Mouse (Mus musculus) G1E (cell line): ENCODE results near the gene Lnx1. TPM values are rescaled to one million over a fixed set of nuclear protein-coding genes. Genes with fewer than 3 reads are reported as not detected.

Experiments
- ATAC-seq: 2 replicates; pipeline ENCODE4 v1.8.0; 2016; ENCODE audit warnings: mild to moderate bottlenecking; ENCODE audit not compliant: insufficient number of reproducible peaks, poor library complexity, low FRiP score, severe bottlenecking; ENCODE audit errors: extremely low read depth
- DNase-seq: peaks from one replicate; pipeline ENCODE4 v3.0.0; 2012; ENCODE audit warnings: low spot score
- H3K27me3 ChIP-seq: 2 replicates; pipeline ENCODE4 v1.6.1; 2012; ENCODE audit warnings: mild to moderate bottlenecking, low read length, inconsistent platforms; ENCODE audit not compliant: insufficient read depth
- H3K36me3 ChIP-seq: replicated peaks from 2 replicates; pipeline ENCODE3; 2012; ENCODE audit warnings: mild to moderate bottlenecking, inconsistent platforms
- H3K4me1 ChIP-seq: 2 replicates; pipeline ENCODE4 v1.6.1; 2012; ENCODE audit warnings: low read depth, low read length, inconsistent platforms, mixed read lengths; ENCODE audit not compliant: insufficient read depth
- H3K4me3 ChIP-seq: 2 replicates; pipeline ENCODE4 v1.5.1; 2012; ENCODE audit warnings: low read depth, mild to moderate bottlenecking, inconsistent platforms, low read length, moderate library complexity, mixed read lengths
- H3K9me3 ChIP-seq: replicated peaks from 2 replicates; pipeline ENCODE4 v1.6.1; 2012; ENCODE audit warnings: inconsistent platforms
- CTCF ChIP-seq: IDR thresholded peaks from 2 replicates; pipeline ENCODE4 v1.5.1; 2012; ENCODE audit warnings: low read depth, low read length, inconsistent platforms, mixed read lengths
- GATA1 ChIP-seq: IDR thresholded peaks from 2 replicates; pipeline ENCODE4 v1.6.1; 2012; ENCODE audit warnings: borderline replicate concordance, low read length, inconsistent platforms, mixed read lengths
- GATA2 ChIP-seq: IDR thresholded peaks from 2 replicates; pipeline ENCODE4 v1.6.1; 2012; ENCODE audit warnings: low read depth, low read length, inconsistent platforms, borderline replicate concordance
- POLR2AphosphoS5 ChIP-seq: IDR thresholded peaks from 2 replicates; pipeline ENCODE4 v1.6.1; 2012; ENCODE audit warnings: low read depth, low read length, inconsistent platforms; ENCODE audit not compliant: insufficient replicate concordance
- TAL1 ChIP-seq: conservative IDR thresholded peaks from 2 replicates; pipeline ENCODE4 v1.6.1; 2012; ENCODE audit warnings: low read depth, low read length, inconsistent platforms, mixed read lengths
- polyA plus RNA-seq: library from polyadenylated mRNA; stranded (reverse); fragments of >175 nt; gene quantifications from 2 replicates; pipeline ENCODE4 v1.2.3, GENCODE M21; 2012
- total RNA-seq, 2 experiments: library from RNA; stranded (forward) in 1 of 2; stranded (reverse) in 1 of 2; fragments of 200-1000 nt in 1 of 2; fragments of >200 nt in 1 of 2; fragmentation: Nextera tagmentation in 1 of 2; gene quantifications; 2 replicates each; pipeline ENCODE4 v1.2.3; 2014 to 2017

The Lnx1 gene
- total and polyA plus RNA-seq, 3 experiments, result 0.16 TPM; not detected in 2

- DNase-seq (no peak), ATAC-seq (no peak)
- Histone ChIP-seq H3K36me3 (peaks cover 68% of the 10 kb centered on the region), H3K4me1 (no peaks in the 10 kb centered on the region), H3K9me3 (no peaks in the 10 kb centered on the region), H3K4me3 (no peak overlapping the region), H3K27me3 (no peaks in the 10 kb centered on the region)
- no peak for TF ChIP-seq TAL1
- TF ChIP-seq GATA1, result no peak
- no peak for TF ChIP-seq GATA2
- TF ChIP-seq CTCF, result no peak
- TF ChIP-seq POLR2AphosphoS5, result no peak
Measured at GRCm38 (mm10) chr5:74571767-74572166, 130.9 kb downstream of the Lnx1 start.

GRCm38 (mm10) chr5:74561151-74561550 is 141.6 kb downstream of the Lnx1 start:
- H3K4me1 ChIP-seq, result no peaks in the 10 kb centered on the region
- H3K27me3 ChIP-seq, result no peaks in the 10 kb centered on the region
- peaks cover 80% of the 10 kb centered on the region for H3K36me3 ChIP-seq
- TF ChIP-seq CTCF (no peak), GATA1 (no peak), POLR2AphosphoS5 (no peak)
- ATAC-seq (no peak), DNase-seq (no peak)
- H3K4me3 ChIP-seq, result no peak overlapping the region
- H3K9me3 ChIP-seq, result no peaks in the 10 kb centered on the region

GRCm38 (mm10) chr5:74549566-74549965 is 153.1 kb downstream of the Lnx1 start:
- no peak for ATAC-seq
- H3K4me3 ChIP-seq, result no peak overlapping the region
- no peak for TF ChIP-seq GATA2
- no peak for TF ChIP-seq CTCF
- no peak for TF ChIP-seq GATA1
- TF ChIP-seq POLR2AphosphoS5, result no peak
- TF ChIP-seq TAL1, result no peak
- peaks cover 5% of the 10 kb centered on the region for H3K4me1 ChIP-seq
- DNase-seq, result no peak
- no peaks in the 10 kb centered on the region for H3K27me3 ChIP-seq
- peaks cover 85% of the 10 kb centered on the region for H3K36me3 ChIP-seq
- no peaks in the 10 kb centered on the region for H3K9me3 ChIP-seq

GRCm38 (mm10) chr5:74545606-74546005 is 157.1 kb downstream of the Lnx1 start:
- Histone ChIP-seq H3K4me1 (peaks cover 7% of the 10 kb centered on the region), H3K27me3 (no peaks in the 10 kb centered on the region), H3K4me3 (no peak overlapping the region), H3K36me3 (peaks cover 84% of the 10 kb centered on the region), H3K9me3 (no peaks in the 10 kb centered on the region)
- TF ChIP-seq GATA2, result no peak
- TF ChIP-seq GATA1, result no peak
- no peak for ATAC-seq
- DNase-seq, result no peak

Other genes starting within 250 kb of the Lnx1 start
- 9.6 and 12.3 TPM in 2 replicates for gene Scfd2, start 171.2 kb downstream of the Lnx1 start, total RNA-seq (2014; fragmentation: Nextera tagmentation)
- gene Scfd2, start 171.2 kb downstream of the Lnx1 start, total RNA-seq (2017), result 8.9 and 11.6 TPM in 2 replicates
- gene Scfd2, start 171.2 kb downstream of the Lnx1 start, polyA plus RNA-seq, result 3.7 and 5.1 TPM in 2 replicates
- gene Fip1l1, start 167.5 kb downstream of the Lnx1 start, total RNA-seq (2014; fragmentation: Nextera tagmentation), result 285 and 297 TPM in 2 replicates
- gene Fip1l1, start 167.5 kb downstream of the Lnx1 start, total RNA-seq (2017), result 127 and 159 TPM in 2 replicates
- 114 and 137 TPM in 2 replicates for gene Fip1l1, start 167.5 kb downstream of the Lnx1 start, polyA plus RNA-seq